Mouse (Mus musculus) limb, embryonic 11.5 days (tissue): ENCODE results near the gene Tekt5. TPM values are rescaled to one million over a fixed set of nuclear protein-coding genes. Genes with fewer than 3 reads are reported as not detected.

Source experiments
- ATAC-seq: fragments of 200-750 bp; cut with Nextera tagmentation; 2 replicates; pipeline ENCODE4 v1.8.0; 2017; ENCODE audit warnings: low read depth; ENCODE audit not compliant: insufficient number of reproducible peaks, low FRiP score, low TSS enrichment
- DNase-seq: peaks from one replicate; pipeline ENCODE4 v3.0.0-alpha.2; 2015; ENCODE audit warnings: low spot score
- H3K27ac ChIP-seq: fragments of 300-500 bp; sonication (generic); replicated peaks from 2 replicates; pipeline ENCODE4 v1.5.1; 2014; ENCODE audit warnings: low read depth, mild to moderate bottlenecking, low read length
- H3K27me3 ChIP-seq: fragments of 300-500 bp; sonication (generic); 2 replicates; pipeline ENCODE4 v1.6.1; 2014; ENCODE audit warnings: mild to moderate bottlenecking, low read length, mixed read lengths; ENCODE audit not compliant: control insufficient read depth, insufficient read depth
- H3K36me3 ChIP-seq: fragments of 300-500 bp; sonication (generic); 2 replicates; pipeline ENCODE4 v1.6.1; 2014; ENCODE audit warnings: mild to moderate bottlenecking, low read length, moderate library complexity, mixed read lengths; ENCODE audit not compliant: control insufficient read depth, insufficient read depth
- H3K4me1 ChIP-seq: fragments of 300-500 bp; sonication (generic); 2 replicates; pipeline ENCODE4 v1.6.1; 2014; ENCODE audit warnings: low read length, mixed read lengths; ENCODE audit not compliant: control insufficient read depth, insufficient read depth
- H3K4me2 ChIP-seq: fragments of 300-500 bp; sonication (generic); 2 replicates; pipeline ENCODE4 v1.6.1; 2014; ENCODE audit warnings: low read depth, mild to moderate bottlenecking, moderate library complexity; ENCODE audit not compliant: severe bottlenecking
- H3K4me3 ChIP-seq: fragments of 300-500 bp; sonication (generic); 2 replicates; pipeline ENCODE4 v1.5.1; 2014; ENCODE audit warnings: low read depth, low read length
- H3K9ac ChIP-seq: fragments of 300-500 bp; sonication (generic); 2 replicates; pipeline ENCODE4 v1.6.1; 2014; ENCODE audit warnings: mild to moderate bottlenecking, low read length
- H3K9me3 ChIP-seq: fragments of 300-500 bp; sonication (generic); 2 replicates; pipeline ENCODE4 v1.6.1; 2016; ENCODE audit warnings: low read length; ENCODE audit not compliant: control insufficient read depth
- WGBS: fragments of 180-500 bp; shearing (Covaris S2); extraction: QIAGEN DNeasy Blood & Tissue Kit; methylation state at CpG from one replicate; pipeline ENCODE4 v1.1.7; 2014; 5-methylcytosine and 5-hydroxymethylcytosine counted together
- polyA plus RNA-seq: library from polyadenylated mRNA; unstranded; fragments of >200 nt; fragmentation: Nextera tagmentation; extraction: Ambion mirVana; gene quantifications from 2 replicates; pipeline ENCODE4 v1.2.1, GENCODE M21; 2014

The Tekt5 gene
- polyA plus RNA-seq, 1 experiment from 2014 or later = not detected

DNA sequence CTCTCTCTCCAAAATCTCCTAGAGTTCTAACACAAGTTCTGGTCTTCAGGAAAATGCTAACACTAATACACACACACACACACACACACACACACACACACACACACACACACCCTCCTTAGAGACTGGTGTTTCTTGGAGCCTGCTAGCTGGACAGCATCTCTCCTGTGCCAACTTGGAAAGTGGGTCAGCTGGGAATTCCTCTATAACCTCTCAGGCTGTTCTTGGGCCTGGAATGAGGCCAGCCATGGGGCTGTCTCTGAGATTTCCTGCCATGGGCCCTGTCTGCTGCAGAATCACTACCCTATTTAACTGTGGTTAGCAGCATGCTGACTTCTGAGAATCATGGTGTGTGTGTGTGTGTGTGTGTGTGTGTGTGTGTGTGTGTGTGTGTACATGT, 40.3 kb downstream of the Tekt5 start:
- no peak overlapping the region for H3K9ac ChIP-seq
- H3K27me3 ChIP-seq = no peaks in the 10 kb centered on the region
- H3K4me1 ChIP-seq = no peaks in the 10 kb centered on the region
- ATAC-seq (no peak), DNase-seq (no peak)
- H3K4me2 ChIP-seq = no peak overlapping the region
- no peaks in the 10 kb centered on the region for H3K36me3 ChIP-seq
- H3K9me3 ChIP-seq = no peaks in the 10 kb centered on the region
- no peak overlapping the region for H3K4me3 ChIP-seq
- no peak overlapping the region for H3K27ac ChIP-seq

DNA sequence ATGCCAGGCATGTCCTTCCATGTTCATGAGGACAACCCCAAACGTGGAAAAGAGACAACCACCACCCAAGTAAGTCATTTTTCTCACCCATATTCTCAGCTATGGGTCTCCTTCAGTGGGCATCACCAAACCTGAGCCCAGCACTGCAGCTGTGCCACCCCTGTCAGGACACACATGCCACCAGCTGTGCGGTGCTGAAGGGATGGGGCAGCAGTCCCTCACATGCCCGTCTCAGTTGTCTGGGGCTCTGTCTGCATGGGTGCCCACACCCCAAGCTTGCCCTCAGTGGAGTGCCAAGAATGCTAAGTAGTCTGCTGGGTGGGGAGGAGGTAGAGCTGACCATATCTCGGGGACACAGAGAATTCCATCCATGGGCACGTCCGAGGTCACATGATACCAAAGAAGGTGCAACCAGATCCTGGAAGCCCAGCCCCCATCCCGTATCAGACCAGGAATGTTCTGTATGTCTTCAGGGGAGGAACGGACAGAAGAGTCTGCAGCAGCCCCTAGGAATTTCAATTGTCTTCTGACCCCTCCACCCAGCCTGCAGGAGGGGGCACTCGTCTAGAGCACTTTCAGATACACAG, 44.1 kb downstream of the Tekt5 start:
- Histone ChIP-seq H3K36me3 (no peaks in the 10 kb centered on the region), H3K27ac (no peak overlapping the region), H3K9ac (no peak overlapping the region), H3K27me3 (no peaks in the 10 kb centered on the region), H3K9me3 (no peaks in the 10 kb centered on the region; the same call in 1 of the 2 replicates), H3K4me2 (no peak overlapping the region), H3K4me1 (no peaks in the 10 kb centered on the region), H3K4me3 (no peak overlapping the region)
- no peak for ATAC-seq
- no peak for DNase-seq
- 65% methylated on average over 9 of the region's 9 CpGs for WGBS

DNA sequence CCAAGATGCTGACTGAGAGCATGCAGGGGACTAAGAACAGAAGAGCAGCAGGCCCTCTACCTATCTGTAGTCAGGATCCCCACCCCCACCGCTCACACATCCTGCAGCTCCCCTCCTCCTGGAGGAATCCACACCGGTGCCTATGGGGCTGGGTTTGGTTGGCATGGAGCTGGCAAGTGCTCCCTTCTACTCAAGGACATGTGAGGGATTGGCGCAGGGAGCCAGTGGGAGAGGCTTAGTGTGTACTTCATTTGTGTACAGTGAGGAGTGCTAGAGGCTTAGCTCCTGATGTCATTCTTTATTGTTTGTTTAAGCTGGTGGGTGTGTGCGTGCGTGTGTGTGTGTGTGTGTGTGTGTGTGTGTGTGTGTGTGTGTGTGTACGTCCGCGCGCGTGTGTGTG, 45.4 kb downstream of the Tekt5 start:
- Histone ChIP-seq H3K4me1 (no peaks in the 10 kb centered on the region), H3K4me2 (no peak overlapping the region), H3K36me3 (no peaks in the 10 kb centered on the region), H3K4me3 (no peak overlapping the region), H3K9ac (no peak overlapping the region), H3K27ac (no peak overlapping the region), H3K27me3 (no peaks in the 10 kb centered on the region), H3K9me3 (no peaks in the 10 kb centered on the region; the same call in 1 of the 2 replicates)
- DNase-seq (no peak), ATAC-seq (no peak)
- 89% methylated on average over 10 of the region's 10 CpGs for WGBS

DNA sequence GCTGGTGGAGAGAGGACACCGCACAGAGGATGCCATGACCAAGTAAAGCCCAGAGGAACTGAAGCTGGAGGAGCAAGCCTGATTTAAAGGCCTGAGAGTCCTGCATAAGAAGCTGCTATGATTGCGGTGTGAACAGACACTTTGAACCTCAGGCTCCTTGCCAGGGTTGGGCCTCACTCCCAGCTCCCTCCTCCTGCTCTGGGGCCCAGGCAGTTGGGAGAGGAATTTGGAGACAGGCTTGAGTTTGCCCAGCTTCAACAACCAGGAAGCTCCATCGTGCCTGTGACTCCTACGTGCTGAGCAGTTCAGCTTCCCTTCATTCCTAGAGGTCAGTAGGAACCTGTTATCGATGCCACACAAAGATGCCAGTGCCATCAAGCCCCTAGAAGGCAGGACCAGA, 45.9 kb downstream of the Tekt5 start:
- no peaks in the 10 kb centered on the region; the same call in 1 of the 2 replicates for H3K9me3 ChIP-seq

DNA sequence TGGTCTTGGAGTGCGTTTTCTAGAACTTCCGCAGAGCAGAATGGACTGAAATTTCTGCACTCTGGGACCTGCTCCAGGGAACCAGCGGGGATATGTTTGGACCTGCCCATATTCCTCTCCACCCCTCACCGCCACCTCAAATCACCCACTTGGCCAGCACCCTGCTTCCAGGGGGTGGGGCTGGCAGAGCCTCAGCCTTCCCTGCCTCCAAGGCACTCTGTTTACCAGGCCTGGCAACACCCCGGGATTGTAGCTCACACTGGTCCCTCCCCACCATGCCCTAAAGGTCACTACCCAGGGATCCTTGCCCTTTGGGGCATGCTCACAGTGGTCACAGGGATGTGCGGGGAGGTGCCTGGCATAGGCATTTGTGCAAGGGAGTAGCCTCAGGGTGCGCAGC, 47.7 kb downstream of the Tekt5 start:
- ATAC-seq (no peak), DNase-seq (no peak)
- no peaks in the 10 kb centered on the region for H3K36me3 ChIP-seq
- H3K27ac ChIP-seq = no peak overlapping the region
- no peak overlapping the region for H3K9ac ChIP-seq
- H3K4me1 ChIP-seq = no peaks in the 10 kb centered on the region
- H3K4me3 ChIP-seq = no peak overlapping the region
- no peaks in the 10 kb centered on the region for H3K27me3 ChIP-seq
- WGBS = 82% methylated on average over 7 of the region's 7 CpGs
- no peaks in the 10 kb centered on the region; the same call in 1 of the 2 replicates for H3K9me3 ChIP-seq
- H3K4me2 ChIP-seq = no peak overlapping the region

More for the DNA sequence above, 45.9 kb downstream of the Tekt5 start:
- 71% methylated on average over 5 of the region's 5 CpGs for WGBS
- Histone ChIP-seq H3K9ac (no peak overlapping the region), H3K4me3 (no peak overlapping the region), H3K4me2 (no peak overlapping the region), H3K36me3 (no peaks in the 10 kb centered on the region), H3K27ac (no peak overlapping the region), H3K27me3 (no peaks in the 10 kb centered on the region), H3K4me1 (no peaks in the 10 kb centered on the region)
- no peak for ATAC-seq
- no peak for DNase-seq

DNA sequence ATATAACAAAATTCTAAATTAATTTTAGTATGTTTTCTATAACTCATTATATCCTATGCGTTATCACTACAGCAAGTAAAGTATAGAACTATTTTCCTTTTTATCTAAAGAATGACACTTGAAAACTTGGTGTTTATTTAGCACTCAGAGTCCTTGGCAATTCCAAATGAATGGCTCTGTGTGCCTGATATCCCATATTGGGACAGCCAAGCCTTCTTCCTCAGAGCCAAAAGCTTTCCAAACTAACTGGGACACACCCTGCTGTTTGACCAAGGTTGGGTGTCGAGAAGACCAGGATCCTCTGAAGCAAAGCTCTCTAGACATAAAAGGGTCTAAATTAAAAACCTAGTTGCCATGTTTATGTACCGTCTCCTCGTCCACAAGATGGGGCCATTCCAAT, 54.2 kb downstream of the Tekt5 start:
- Histone ChIP-seq H3K27me3 (no peaks in the 10 kb centered on the region), H3K4me2 (no peak overlapping the region), H3K4me1 (0 out of 2 replicates have a peak, but pooled peaks cover 3% of the 10 kb centered on the region), H3K9me3 (no peaks in the 10 kb centered on the region), H3K4me3 (no peak overlapping the region), H3K36me3 (no peaks in the 10 kb centered on the region), H3K9ac (no peak overlapping the region), H3K27ac (no peak overlapping the region)
- 66% methylated on average over 4 of the region's 4 CpGs for WGBS
- no peak for DNase-seq
- no peak for ATAC-seq

DNA sequence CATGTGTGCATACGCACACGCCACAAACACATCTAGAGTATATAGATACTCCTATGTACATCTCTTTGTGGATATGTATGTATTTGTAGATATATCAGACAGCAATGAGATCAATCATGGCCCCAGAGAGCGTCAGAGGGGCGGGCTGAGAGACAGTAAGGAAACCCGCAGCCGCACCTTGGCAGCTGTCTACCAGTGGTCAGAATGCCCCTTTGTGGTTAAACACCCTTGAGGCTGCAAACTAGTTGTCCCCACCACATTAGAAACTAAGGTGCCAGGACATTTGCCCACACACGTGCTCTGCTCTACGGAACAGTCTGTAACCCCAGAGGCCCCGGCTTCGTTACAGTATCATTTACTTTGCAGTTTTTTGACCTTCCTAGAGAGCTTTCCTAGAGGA, 55.4 kb downstream of the Tekt5 start:
- Histone ChIP-seq H3K9me3 (no peaks in the 10 kb centered on the region), H3K4me3 (no peak overlapping the region), H3K9ac (no peak overlapping the region), H3K4me2 (no peak overlapping the region), H3K36me3 (no peaks in the 10 kb centered on the region), H3K27me3 (no peaks in the 10 kb centered on the region), H3K27ac (no peak overlapping the region), H3K4me1 (0 out of 2 replicates have a peak, but pooled peaks cover 3% of the 10 kb centered on the region)
- DNase-seq (no peak), ATAC-seq (no peak)
- WGBS = 91% methylated on average over 10 of the region's 10 CpGs

DNA sequence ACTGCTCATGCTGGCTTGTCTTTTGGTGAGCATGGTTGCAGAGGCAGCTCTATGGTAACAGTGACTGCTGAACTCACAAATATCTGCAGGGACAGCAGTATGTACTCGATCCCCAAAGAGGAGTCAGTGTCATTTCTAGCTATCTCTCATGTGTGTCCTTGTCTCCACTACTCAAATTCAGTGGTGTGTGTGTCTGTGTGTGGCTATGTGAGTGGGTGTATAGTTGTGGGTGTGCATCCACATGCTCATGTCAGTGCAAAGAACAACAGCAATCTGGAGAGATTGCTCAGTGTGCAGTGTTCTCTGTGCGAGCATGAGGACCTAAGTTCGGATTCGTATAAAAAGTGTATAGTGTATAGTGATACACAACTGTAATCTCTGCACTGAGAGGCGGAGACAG, 56.7 kb downstream of the Tekt5 start:
- Histone ChIP-seq H3K36me3 (no peaks in the 10 kb centered on the region), H3K4me1 (0 out of 2 replicates have a peak, but pooled peaks cover 3% of the 10 kb centered on the region), H3K27ac (no peak overlapping the region), H3K27me3 (no peaks in the 10 kb centered on the region), H3K4me2 (no peak overlapping the region), H3K4me3 (no peak overlapping the region), H3K9me3 (no peaks in the 10 kb centered on the region), H3K9ac (no peak overlapping the region)
- 92% methylated on average over 5 of the region's 5 CpGs for WGBS
- no peak for DNase-seq
- no peak for ATAC-seq
